Mouse (Mus musculus): ENCODE measurements around the gene Sstr3. TPM values are rescaled to one million over a fixed set of nuclear protein-coding genes. Genes with fewer than 3 reads are reported as not detected.

Sstr3 gene
- polyA plus RNA-seq, 1 experiment from 2014 or later, result not detected

DNA sequence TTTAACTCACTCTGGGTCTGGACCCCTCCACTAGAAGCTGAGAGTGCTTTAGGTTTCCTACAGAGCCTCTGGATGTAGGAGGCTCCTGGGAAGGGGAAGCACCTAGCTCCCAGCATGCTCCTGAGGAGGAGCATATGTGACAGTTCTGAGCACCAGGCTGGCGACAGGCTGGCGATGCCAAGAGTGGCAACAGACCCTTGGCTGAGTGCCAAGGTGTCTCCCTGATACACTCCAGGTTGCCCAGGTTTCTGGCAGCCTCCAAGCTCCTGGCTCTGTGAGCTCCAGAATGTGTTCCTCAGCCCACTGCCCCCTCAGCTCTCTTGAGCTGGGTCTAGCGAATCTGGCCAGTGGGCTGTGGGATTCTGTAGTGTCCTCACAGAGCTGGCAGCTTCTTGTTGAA lies 2.9 kb downstream of the Sstr3 start:
- Histone ChIP-seq H3K36me3 (ENCODE audit: control insufficient read depth, insufficient read depth, low read length) (no peaks in the 10 kb centered on the region), H3K4me2 (no peak overlapping the region), H3K27ac (ENCODE audit: low read depth, low read length) (no peak overlapping the region), H3K9ac (ENCODE audit: low read depth, low read length) (no peak overlapping the region), H3K9me3 (ENCODE audit: control insufficient read depth, low read length) (no peaks in the 10 kb centered on the region), H3K4me3 (ENCODE audit: low read depth, low read length) (no peak overlapping the region), H3K4me1 (replicated peaks; ENCODE audit: control insufficient read depth, insufficient read depth, low read length) (no peaks in the 10 kb centered on the region), H3K27me3 (replicated peaks; ENCODE audit: control insufficient read depth, insufficient read depth, low read length) (peaks cover 39% of the 10 kb centered on the region)
- ATAC-seq (replicated peaks; ENCODE audit: low FRiP score), result no peak
- WGBS, result 65% methylated on average over 3 of the region's 3 CpGs
- no peak for DNase-seq (ENCODE audit: low spot score)

DNA sequence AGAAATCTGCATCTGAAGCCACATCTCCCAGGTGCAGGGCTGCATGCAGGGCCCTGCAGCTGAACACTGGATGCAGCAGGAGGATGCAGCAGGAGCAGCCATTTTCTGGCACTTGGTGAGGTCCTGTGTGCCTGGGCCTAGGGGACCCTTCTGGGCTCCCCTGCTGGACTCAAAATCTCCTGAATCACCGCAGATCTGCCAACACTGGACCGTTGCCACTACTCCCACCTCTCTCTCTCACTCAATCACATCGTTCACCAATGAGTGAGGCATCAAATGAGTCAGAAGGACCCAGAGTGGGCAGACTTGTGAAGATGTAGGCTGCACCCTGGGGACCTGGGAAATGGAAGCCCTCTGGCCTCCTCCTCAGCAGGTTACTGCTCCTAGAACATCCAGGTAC lies 3.4 kb downstream of the Sstr3 start:
- whole genome bisulfite sequencing, result 63% methylated on average over 3 of the region's 3 CpGs
- Histone ChIP-seq H3K4me2 (no peak overlapping the region), H3K9ac (ENCODE audit: low read depth, low read length) (no peak overlapping the region), H3K27ac (ENCODE audit: low read depth, low read length) (no peak overlapping the region), H3K27me3 (replicated peaks; ENCODE audit: control insufficient read depth, insufficient read depth, low read length) (peaks cover 39% of the 10 kb centered on the region), H3K9me3 (ENCODE audit: control insufficient read depth, low read length) (no peaks in the 10 kb centered on the region), H3K4me3 (ENCODE audit: low read depth, low read length) (no peak overlapping the region), H3K36me3 (ENCODE audit: control insufficient read depth, insufficient read depth, low read length) (no peaks in the 10 kb centered on the region), H3K4me1 (replicated peaks; ENCODE audit: control insufficient read depth, insufficient read depth, low read length) (no peaks in the 10 kb centered on the region)
- no peak for ATAC-seq (replicated peaks; ENCODE audit: low FRiP score)
- DNase-seq (ENCODE audit: low spot score), result no peak

DNA sequence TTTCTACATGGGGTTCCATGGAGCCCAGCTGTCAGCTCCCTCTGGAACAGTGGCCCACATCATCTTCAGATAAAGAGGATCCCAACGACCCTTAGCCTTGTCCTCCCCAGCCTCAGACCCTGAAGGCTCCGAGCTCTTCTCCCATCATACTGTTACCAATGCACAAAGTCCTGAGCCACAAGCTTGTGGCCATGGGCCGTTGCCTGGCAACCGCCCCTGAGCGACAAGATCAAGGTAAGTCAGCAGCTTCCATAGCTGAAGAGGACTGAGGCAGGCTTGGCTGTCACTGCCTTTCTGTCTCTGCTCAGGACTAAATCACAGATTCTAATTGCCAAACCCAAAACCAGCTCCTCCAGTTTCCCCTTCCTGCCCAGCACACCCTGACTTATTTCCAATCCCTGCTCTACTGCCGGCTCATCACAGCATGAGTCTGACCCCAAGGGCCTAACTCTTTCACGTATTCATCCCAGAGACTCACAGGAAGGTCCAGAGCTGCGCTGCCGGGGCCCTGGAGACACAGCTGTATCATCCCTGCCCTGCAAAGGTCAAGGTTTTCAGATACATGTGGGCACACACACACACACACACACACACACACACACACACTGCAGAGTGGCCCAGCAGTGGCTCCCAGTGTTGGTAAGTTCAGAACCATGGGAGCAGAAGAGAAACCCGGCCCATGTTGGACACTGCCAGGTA lies 8.6 kb downstream of the Sstr3 start:
- H3K27ac ChIP-seq (ENCODE audit: low read depth, low read length), result no peak overlapping the region
- no peak overlapping the region for H3K4me2 ChIP-seq
- peaks cover 11% of the 10 kb centered on the region for H3K4me1 ChIP-seq (replicated peaks; ENCODE audit: control insufficient read depth, insufficient read depth, low read length)
- H3K9ac ChIP-seq (ENCODE audit: low read depth, low read length), result no peak overlapping the region
- ATAC-seq (replicated peaks; ENCODE audit: low FRiP score) (no peak), DNase-seq (ENCODE audit: low spot score) (no peak)
- no peaks in the 10 kb centered on the region for H3K36me3 ChIP-seq (ENCODE audit: control insufficient read depth, insufficient read depth, low read length)
- no peaks in the 10 kb centered on the region for H3K9me3 ChIP-seq (ENCODE audit: control insufficient read depth, low read length)
- peaks cover 21% of the 10 kb centered on the region for H3K27me3 ChIP-seq (replicated peaks; ENCODE audit: control insufficient read depth, insufficient read depth, low read length)
- WGBS, result 54% methylated on average over 10 of the region's 10 CpGs
- no peak overlapping the region for H3K4me3 ChIP-seq (ENCODE audit: low read depth, low read length)

DNA sequence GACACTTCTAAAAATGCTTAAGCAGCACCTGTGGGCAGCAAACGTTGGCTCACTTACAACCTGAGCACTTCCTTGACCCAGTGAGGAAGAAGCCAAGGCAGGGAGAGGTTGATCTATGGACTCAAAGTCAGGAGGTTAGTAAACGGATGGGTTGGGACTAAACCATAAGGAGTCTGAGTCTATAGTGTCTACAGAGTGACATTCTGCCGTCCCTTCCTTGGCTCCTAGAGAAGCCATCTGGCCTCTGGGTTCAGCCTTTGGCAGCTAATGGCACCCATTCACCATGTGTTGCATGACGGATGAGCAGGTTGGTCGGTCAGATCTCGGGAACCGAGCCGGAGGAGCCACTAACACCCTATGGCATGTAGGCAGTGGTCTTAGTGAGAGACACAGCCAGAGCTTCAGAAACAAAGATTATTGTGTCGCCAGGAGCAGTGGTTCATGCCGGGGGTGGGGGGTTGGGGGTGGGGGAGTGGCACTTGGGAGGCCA lies 11.1 kb downstream of the Sstr3 start:
- peak overlapping the region; percentile 59; the same call in 1 of the 2 replicates for H3K27ac ChIP-seq (ENCODE audit: low read depth, low read length)
- no peaks in the 10 kb centered on the region for H3K36me3 ChIP-seq (ENCODE audit: control insufficient read depth, insufficient read depth, low read length)
- 71% methylated on average over 10 of the region's 10 CpGs for WGBS
- no peak for DNase-seq (ENCODE audit: low spot score)
- peaks cover 7% of the 10 kb centered on the region for H3K27me3 ChIP-seq (replicated peaks; ENCODE audit: control insufficient read depth, insufficient read depth, low read length)
- H3K4me3 ChIP-seq (ENCODE audit: low read depth, low read length), result no peak overlapping the region
- no peaks in the 10 kb centered on the region for H3K9me3 ChIP-seq (ENCODE audit: control insufficient read depth, low read length)
- H3K4me2 ChIP-seq, result no peak overlapping the region
- no peak overlapping the region for H3K9ac ChIP-seq (ENCODE audit: low read depth, low read length)
- H3K4me1 ChIP-seq (replicated peaks; ENCODE audit: control insufficient read depth, insufficient read depth, low read length), result peaks cover 23% of the 10 kb centered on the region
- no peak for ATAC-seq (replicated peaks; ENCODE audit: low FRiP score)

DNA sequence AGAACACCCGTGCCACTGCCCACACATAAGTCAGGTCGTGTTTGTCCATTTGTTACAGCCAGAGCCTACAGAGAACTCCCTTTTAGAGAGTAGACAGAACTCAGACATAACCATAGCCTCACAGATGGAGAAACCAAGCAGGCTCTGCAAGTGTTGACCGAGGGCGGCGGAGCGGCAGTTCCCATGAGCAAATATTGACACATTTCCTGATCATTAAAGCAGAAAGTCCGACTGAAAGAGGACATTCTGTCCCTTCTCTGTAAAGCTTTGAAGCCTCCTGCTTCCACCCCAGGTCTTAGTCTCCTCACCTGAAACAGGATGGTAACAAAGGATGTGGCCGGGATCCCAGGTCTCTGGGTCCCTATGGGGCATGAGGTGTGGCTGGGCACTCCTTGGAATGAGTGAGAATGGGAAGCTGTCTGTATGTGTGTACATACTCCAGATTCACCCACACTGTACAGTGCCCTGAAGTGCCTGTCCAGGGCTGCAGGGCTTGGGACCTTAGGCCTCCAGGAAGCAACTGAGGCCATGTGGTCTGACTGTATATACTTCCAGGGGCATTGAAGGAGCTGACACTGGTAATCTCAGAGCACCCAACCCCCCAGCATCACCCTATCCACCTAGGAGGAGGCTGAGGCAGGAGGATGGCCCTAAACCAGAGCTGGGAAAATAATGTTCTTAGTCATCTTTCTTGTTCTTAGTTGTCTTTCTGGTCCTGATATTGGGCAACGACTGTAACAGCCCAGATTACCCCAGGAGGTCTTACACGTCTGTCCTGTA lies 11.7 kb downstream of the Sstr3 start:
- no peak overlapping the region for H3K9ac ChIP-seq (ENCODE audit: low read depth, low read length)
- ATAC-seq (replicated peaks; ENCODE audit: low FRiP score), result no peak
- no peak for DNase-seq (ENCODE audit: low spot score)
- H3K9me3 ChIP-seq (ENCODE audit: control insufficient read depth, low read length), result no peaks in the 10 kb centered on the region
- no peak overlapping the region for H3K4me3 ChIP-seq (ENCODE audit: low read depth, low read length)
- peaks cover 24% of the 10 kb centered on the region for H3K4me1 ChIP-seq (replicated peaks; ENCODE audit: control insufficient read depth, insufficient read depth, low read length)
- no peak overlapping the region for H3K4me2 ChIP-seq
- no peaks in the 10 kb centered on the region for H3K36me3 ChIP-seq (ENCODE audit: control insufficient read depth, insufficient read depth, low read length)
- peaks cover 5% of the 10 kb centered on the region for H3K27me3 ChIP-seq (replicated peaks; ENCODE audit: control insufficient read depth, insufficient read depth, low read length)
- H3K27ac ChIP-seq (ENCODE audit: low read depth, low read length), result peak overlapping the region; percentile 59; the same call in 1 of the 2 replicates
- WGBS, result 65% methylated on average over 10 of the region's 10 CpGs

DNA sequence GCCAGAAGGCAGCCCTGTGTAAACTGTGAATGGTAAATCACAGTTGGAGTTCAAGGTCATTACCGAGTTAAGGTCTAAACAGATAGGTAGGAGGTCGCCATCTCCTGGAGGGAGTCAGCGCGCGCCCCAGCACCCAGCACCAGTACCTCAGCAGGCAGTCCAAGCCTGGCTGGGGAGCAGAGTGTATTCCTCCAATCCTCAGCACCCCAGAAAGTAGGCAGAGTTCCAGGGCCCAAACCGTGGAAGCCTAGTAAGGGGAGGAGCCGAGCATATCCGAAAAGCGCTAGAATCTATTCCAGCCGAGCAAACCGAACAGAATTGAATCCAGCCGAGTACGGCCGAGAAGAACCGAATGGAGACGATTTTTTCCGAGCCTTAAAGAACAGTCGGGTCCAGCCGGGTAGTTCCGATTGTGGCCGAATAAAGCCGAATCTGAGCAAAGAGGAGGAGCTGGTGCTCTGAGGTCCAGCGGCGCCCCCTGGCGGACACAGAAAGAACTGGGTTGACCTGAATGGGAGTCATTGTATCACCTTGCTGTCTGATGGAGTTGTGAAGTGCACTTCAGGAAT lies 12.5 kb downstream of the Sstr3 start:
- Histone ChIP-seq H3K27ac (ENCODE audit: low read depth, low read length) (peak overlapping the region; percentile 40; the same call in 1 of the 2 replicates), H3K4me3 (ENCODE audit: low read depth, low read length) (peak overlapping the region; percentile 27), H3K4me2 (peak overlapping the region; percentile 53), H3K9ac (ENCODE audit: low read depth, low read length) (peak overlapping the region; percentile 35; the same call in 1 of the 2 replicates), H3K9me3 (ENCODE audit: control insufficient read depth, low read length) (no peaks in the 10 kb centered on the region), H3K27me3 (replicated peaks; ENCODE audit: control insufficient read depth, insufficient read depth, low read length) (0 out of 2 replicates have a peak, but pooled peaks cover 2% of the 10 kb centered on the region), H3K36me3 (ENCODE audit: control insufficient read depth, insufficient read depth, low read length) (no peaks in the 10 kb centered on the region), H3K4me1 (replicated peaks; ENCODE audit: control insufficient read depth, insufficient read depth, low read length) (peaks cover 24% of the 10 kb centered on the region)
- under 1% methylated on average over 25 of the region's 25 CpGs for WGBS
- DNase-seq (ENCODE audit: low spot score) (peak; percentile 84), ATAC-seq (replicated peaks; ENCODE audit: low FRiP score) (peak; percentile 44)

DNA sequence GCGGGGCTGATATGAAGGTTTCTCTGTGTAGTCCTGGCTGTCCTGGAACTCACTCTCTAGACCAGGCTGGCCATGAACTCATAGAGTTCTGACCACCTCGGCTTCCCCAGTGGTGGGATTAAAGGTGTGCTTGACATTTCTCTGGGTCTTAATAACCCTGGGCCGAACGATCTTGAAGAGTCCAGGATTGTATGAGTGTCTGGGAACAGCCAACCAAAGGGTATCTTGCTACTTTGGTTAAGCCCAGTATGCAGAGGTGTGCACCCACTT lies 13.1 kb downstream of the Sstr3 start:
- H3K27me3 ChIP-seq (replicated peaks; ENCODE audit: control insufficient read depth, insufficient read depth, low read length), result 0 out of 2 replicates have a peak, but pooled peaks cover 2% of the 10 kb centered on the region
- DNase-seq (ENCODE audit: low spot score) (no peak), ATAC-seq (replicated peaks; ENCODE audit: low FRiP score) (no peak)
- no peaks in the 10 kb centered on the region for H3K36me3 ChIP-seq (ENCODE audit: control insufficient read depth, insufficient read depth, low read length)
- no peak overlapping the region for H3K9ac ChIP-seq (ENCODE audit: low read depth, low read length)
- WGBS, result 66% methylated on average over 4 of the region's 4 CpGs
- H3K4me3 ChIP-seq (ENCODE audit: low read depth, low read length), result no peak overlapping the region
- H3K4me1 ChIP-seq (replicated peaks; ENCODE audit: control insufficient read depth, insufficient read depth, low read length), result peaks cover 24% of the 10 kb centered on the region
- H3K9me3 ChIP-seq (ENCODE audit: control insufficient read depth, low read length), result no peaks in the 10 kb centered on the region
- 0 out of 2 replicates have a peak overlapping the region, but pooled peaks have one; percentile 2 for H3K27ac ChIP-seq (ENCODE audit: low read depth, low read length)
- peak overlapping the region; percentile 53 for H3K4me2 ChIP-seq

DNA sequence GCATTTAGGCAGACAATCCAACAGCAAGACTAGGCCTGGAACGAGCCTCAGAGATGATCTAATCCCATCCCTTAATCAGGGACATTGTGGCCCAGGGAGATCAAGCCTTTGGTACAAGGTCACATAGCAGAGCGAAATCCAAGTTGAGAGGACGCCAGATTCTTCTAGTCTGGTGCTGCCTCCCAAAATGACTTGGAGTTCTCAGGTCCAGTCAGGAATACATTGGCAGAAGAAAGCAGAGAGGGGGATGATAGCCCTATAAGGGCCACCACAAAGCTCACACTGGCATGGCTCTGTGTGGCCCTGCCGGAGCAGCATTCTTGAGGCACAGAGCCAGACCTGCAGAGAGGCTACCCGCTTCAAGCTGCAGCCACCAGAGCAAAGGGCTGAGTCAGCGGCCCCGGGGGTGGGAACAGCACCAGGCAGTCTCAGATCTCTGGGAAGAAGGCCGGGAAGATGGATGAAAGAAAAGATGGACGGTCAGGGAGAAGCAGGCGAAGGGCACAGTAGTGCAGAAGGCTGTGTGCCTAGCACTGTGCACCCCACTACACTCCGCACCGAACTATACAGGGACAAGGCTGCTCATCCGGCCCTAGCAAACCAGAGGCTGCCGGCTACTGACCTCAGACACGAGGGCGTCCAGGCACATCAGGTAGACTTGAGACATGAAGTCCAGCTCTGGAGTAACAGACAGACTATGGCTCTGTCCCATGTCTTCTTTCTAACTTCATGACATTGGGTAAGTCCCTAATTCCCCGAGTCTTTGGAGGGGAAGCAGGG lies 13.6 kb downstream of the Sstr3 start, which contains the start of gene C1qtnf6:
C1qtnf6 (minus strand) TSS at position 746 of the 780 bp plus-strand sequence.
- no peaks in the 10 kb centered on the region for H3K9me3 ChIP-seq (ENCODE audit: control insufficient read depth, low read length)
- H3K4me1 ChIP-seq (replicated peaks; ENCODE audit: control insufficient read depth, insufficient read depth, low read length), result peaks cover 24% of the 10 kb centered on the region
- 64% methylated on average over 17 of the region's 17 CpGs for WGBS
- no peaks in the 10 kb centered on the region for H3K36me3 ChIP-seq (ENCODE audit: control insufficient read depth, insufficient read depth, low read length)
- no peak for DNase-seq (ENCODE audit: low spot score)
- 0 out of 2 replicates have a peak, but pooled peaks cover 2% of the 10 kb centered on the region for H3K27me3 ChIP-seq (replicated peaks; ENCODE audit: control insufficient read depth, insufficient read depth, low read length)
- ATAC-seq (replicated peaks; ENCODE audit: low FRiP score), result no peak
- H3K4me2 ChIP-seq, result peak within 1 kb of the TSS; percentile 53
- H3K27ac ChIP-seq (ENCODE audit: low read depth, low read length), result peak within 1 kb of the TSS; percentile 40; the same call in 1 of the 2 replicates
- H3K4me3 ChIP-seq (ENCODE audit: low read depth, low read length), result peak within 1 kb of the TSS; percentile 27
- H3K9ac ChIP-seq (ENCODE audit: low read depth, low read length), result peak within 1 kb of the TSS; percentile 35; the same call in 1 of the 2 replicates

Data from liver, embryonic 11.5 days (tissue).